Mouse (Mus musculus): ENCODE data around the gene Gm49425.

DNA sequence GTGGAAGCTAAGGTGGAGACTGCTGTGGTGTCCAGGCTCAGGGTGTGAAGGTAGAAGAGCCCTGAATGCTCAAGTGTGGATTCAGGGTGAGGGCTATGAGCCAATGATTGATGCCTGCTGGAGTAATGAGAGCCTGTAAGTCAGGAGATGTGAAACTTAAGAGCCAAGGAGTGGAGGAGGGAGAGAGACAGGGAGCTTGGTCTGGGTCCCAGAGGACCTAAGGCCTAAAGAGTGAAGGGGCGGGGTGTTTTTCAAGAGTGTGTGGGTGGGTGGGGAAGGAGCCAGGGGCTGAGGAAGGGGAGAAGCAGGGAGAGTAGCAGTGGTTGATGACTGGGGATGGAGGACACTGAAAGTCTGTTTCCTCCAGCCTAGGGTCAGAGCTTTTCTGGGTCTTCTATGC is 33.4 kb downstream of the Gm49425 start:
- TF ChIP-seq POLR2A (IDR thresholded peaks at IDR 0.05; ENCODE audit: low read depth, low read length) (no peak), CTCF (IDR thresholded peaks at IDR 0.05; ENCODE audit: borderline replicate concordance, insufficient read depth, low read length) (no peak)
